Mouse (Mus musculus): Measurements from ENCODE around the gene Dmd.

Gene Dmd

GRCm38 (mm10) chrX:85048141-85049110, 2099.8 kb downstream of the Dmd start:
- no peak for DNase-seq (ENCODE audit: low read depth, low spot score)

GRCm38 (mm10) chrX:85049593-85049992, 2100.9 kb downstream of the Dmd start:
- no peak for DNase-seq (ENCODE audit: low read depth, low spot score)

GRCm38 (mm10) chrX:85073602-85074001, 2124.9 kb downstream of the Dmd start:
- DNase-seq (ENCODE audit: low read depth, low spot score): no peak

GRCm38 (mm10) chrX:85076845-85077244, 2128.2 kb downstream of the Dmd start:
- no peak for DNase-seq (ENCODE audit: low read depth, low spot score)

GRCm38 (mm10) chrX:85077605-85078004, 2128.9 kb downstream of the Dmd start:
- no peak for DNase-seq (ENCODE audit: low read depth, low spot score)

GRCm38 (mm10) chrX:85079174-85079573, 2130.5 kb downstream of the Dmd start:
- DNase-seq (ENCODE audit: low read depth, low spot score): no peak

GRCm38 (mm10) chrX:85084237-85085153, 2135.8 kb downstream of the Dmd start:
- no peak for DNase-seq (ENCODE audit: low read depth, low spot score)

- DNase-seq (ENCODE audit: low read depth, low spot score): no peak
These were observed 2140.8 kb downstream of the Dmd start for GRCm38 (mm10) chrX:85089506-85089905.

- DNase-seq (ENCODE audit: low read depth, low spot score): no peak
These were observed 2144.7 kb downstream of the Dmd start for GRCm38 (mm10) chrX:85093354-85093753.

- DNase-seq (ENCODE audit: low read depth, low spot score): no peak
These were observed 2150.0 kb downstream of the Dmd start for GRCm38 (mm10) chrX:85098691-85099090.

- no peak for DNase-seq (ENCODE audit: low read depth, low spot score)
These were observed 2163.7 kb downstream of the Dmd start for GRCm38 (mm10) chrX:85112418-85112817.

- no peak for DNase-seq (ENCODE audit: low read depth, low spot score)
These were observed 2184.0 kb downstream of the Dmd start for GRCm38 (mm10) chrX:85132706-85133105.

- DNase-seq (ENCODE audit: low read depth, low spot score): no peak
These were observed 2188.6 kb downstream of the Dmd start for GRCm38 (mm10) chrX:85137293-85137692.

GRCm38 (mm10) chrX:85171264-85171663, 2222.6 kb downstream of the Dmd start:
- no peak for DNase-seq (ENCODE audit: low read depth, low spot score)

GRCm38 (mm10) chrX:85187565-85187964, 2238.9 kb downstream of the Dmd start:
- no peak for DNase-seq (ENCODE audit: low read depth, low spot score)

GRCm38 (mm10) chrX:85193856-85194255, 2245.2 kb downstream of the Dmd start:
- DNase-seq (ENCODE audit: low read depth, low spot score): no peak

- no peak for DNase-seq (ENCODE audit: low read depth, low spot score)
These were observed 2249.0 kb downstream of the Dmd start for GRCm38 (mm10) chrX:85197688-85198087.

GRCm38 (mm10) chrX:85199398-85199797, 2250.7 kb downstream of the Dmd start:
- DNase-seq (ENCODE audit: low read depth, low spot score): peak; percentile 14

- DNase-seq (ENCODE audit: low read depth, low spot score): no peak
These were observed 2258.3 kb downstream of the Dmd start for GRCm38 (mm10) chrX:85207001-85207400.

- no peak for DNase-seq (ENCODE audit: low read depth, low spot score)
These were observed 2278.2 kb downstream of the Dmd start for GRCm38 (mm10) chrX:85226883-85227282.

- no peak for DNase-seq (ENCODE audit: low read depth, low spot score)
These were observed 2300.7 kb downstream of the Dmd start, which contains the start of gene Fthl17a for GRCm38 (mm10) chrX:85249379-85249778. Gene Fthl17a, plus strand, starts transcription at chrX:85249679.

Measured in brain, embryonic 18.5 days (tissue).